Mouse (Mus musculus): ENCODE results near the gene Sdc3.

Sdc3 gene

DNA sequence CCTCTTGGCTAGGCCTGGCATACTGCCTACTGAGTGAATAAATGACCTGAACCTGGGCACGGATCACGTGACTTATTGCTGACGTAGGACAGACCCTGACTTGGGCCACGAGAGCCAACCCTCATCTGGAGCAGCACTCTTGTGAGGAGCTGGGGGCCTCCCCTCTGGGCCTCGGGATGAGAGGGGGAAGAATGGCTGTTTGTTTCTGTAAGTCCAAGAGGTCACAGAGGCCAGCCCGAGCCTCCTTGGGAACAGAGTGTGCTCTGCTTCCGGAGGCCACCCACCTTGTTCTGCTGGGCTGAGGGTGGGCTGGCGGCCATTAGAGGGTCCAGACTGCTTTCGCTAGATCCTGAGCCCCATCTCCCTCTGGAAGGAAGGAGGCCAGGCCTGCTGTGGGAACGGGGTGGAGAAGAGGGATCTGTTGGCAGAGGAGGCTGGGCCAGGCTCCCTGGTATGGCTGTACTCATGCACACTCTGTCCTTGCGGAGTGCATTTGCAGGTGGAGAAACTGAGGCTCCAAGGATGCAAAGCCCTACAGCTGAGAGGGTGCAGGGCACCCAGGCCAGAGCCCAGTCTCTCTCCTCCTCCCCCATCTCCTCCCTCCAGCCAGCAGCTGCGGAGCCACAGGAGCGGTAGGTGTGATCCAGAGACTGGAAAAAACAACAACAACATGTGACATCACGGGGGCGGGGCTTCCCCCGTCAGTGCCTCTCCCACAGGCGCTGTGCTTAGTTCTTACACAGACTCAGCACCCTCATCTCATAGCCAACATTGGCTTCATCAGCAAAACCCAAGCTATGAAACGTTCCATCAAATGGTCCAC, 36.7 kb downstream of the Sdc3 start:
- peak; percentile 31 to 57 for DNase-seq

DNA sequence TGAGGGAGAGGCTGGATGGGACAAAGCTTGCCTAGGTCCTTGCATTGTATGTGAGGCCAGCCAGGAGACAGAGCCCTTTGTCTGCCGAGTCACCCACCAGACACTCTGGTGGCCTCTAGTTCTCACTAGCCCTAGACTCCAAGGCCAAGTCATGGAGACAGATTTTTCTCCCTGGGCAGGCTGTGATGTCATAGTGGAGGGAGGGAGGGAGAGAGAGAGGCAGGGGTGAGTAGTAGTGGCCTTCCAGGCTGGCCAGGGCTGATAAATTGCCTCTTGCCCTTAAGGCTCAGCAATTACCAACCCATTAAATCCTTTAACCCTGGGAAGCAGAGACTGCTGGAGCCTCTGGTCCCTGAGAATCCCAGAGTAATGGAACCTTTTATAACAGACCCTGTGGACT, 41.8 kb downstream of the Sdc3 start:
- DNase-seq, result no peak

DNA sequence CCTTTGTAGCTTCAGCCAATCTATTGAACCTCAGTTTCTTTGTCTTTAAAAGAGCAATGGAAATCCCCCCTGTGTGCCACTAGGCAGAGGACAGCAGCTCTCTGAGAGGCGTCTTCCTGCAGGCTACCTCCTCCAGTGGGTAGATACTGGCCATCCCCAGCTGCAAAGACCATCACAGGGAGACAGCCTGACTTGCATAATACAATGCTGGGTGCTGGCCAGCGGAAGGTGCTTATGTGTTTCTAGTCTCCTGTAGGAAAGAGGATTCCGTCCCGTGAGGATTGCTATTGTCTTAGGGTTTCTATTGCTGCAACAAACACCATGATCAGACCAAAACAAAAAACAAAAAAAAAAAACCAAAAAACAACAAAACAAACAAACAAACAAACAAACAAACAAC, 43.2 kb downstream of the Sdc3 start:
- no peak for DNase-seq

DNA sequence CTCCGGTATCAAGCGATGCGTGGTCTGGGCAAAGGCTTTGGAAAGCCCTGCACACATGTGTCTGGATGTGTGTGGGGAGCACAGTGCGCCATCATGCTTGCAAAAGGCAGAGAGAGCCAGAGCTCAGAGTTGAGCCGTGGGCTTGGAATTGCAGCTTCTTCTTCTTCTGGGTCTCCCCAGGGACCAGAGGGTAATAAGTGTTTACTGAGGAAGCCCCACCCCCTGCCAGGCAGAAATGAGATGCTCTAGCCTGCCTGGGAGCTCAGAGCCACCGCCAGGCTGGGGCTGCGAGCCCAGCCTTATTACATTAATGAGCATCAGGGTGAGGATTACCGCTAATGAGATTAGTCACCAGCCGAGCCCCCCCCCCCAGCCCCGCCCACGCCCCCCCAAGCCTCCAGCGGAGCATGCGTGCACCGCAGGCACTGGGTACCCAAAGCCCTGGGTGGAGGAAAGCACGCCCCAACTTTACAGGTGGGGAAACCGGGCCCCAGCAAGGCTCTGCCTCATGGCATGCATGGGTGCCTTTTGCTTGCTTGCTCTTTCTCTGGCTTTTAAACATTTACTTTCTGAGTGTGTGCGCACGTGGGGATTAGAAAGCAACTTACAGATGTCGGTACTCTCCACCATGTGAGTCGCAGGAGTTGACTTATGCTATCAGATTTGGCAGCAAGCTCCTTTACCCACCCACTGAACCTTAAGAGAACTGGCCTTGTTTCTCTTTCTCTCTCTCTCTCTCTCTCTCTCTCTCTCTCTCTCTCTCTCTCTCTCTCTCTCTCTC, 44.1 kb downstream of the Sdc3 start:
- DNase-seq, result peak in 1 of 2 experiments; percentile 35

DNA sequence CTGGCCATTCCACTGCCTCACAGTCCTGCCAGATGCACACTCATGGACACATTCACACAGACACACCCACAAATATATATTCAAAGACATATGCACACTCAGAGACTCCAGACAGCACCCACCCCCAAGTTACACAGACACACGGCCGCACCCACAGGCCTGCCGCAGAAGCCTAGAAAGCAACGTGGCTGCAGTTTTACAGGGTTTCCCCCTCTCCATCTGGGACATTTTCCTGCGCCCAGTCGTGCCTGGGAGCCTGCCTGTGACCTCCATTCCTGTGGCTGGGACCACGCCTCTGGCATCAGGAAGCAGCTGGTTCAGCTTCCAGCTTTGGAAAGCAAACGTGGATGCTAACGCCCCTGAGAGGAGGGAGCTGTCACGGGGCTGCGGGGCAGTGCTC, 46.2 kb downstream of the Sdc3 start:
- peak; percentile 42 to 56 for DNase-seq

DNA sequence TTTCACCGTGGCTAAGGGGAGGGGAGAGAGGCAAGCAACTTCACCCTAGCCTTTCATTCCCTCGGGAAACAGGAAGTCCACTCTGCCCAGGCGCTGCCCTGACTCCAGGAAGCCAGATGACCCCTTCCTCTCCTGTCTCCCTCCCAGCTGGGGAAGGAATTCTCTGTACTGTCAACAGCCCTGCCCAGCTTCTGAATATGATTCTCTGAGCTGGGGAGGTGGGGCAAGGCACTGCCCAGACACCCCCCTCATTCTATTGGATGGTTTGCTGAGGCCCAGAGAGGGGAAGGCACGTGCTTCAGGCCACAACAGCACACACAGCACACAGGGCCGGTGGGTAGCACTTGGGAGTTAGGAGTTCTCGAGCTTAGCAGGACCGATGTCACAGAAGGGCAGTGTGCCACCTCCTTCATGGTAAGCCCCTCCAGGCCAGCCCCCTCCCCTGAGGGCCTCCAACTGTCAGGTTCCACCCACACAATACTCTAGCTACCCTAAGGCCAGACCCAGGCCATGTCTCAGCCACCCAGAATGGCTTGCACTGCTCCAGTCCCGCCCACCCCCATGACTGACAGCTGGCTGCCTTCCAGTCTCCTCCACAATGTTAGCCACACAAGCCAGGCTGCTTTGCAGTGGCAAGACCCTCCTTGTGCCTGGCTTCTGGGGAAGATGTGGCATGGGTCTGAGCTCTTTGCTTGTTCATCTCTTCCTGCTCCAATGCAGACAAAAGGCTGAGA, 48.9 kb downstream of the Sdc3 start:
- DNase-seq, result peak; percentile 62 to 80

DNA sequence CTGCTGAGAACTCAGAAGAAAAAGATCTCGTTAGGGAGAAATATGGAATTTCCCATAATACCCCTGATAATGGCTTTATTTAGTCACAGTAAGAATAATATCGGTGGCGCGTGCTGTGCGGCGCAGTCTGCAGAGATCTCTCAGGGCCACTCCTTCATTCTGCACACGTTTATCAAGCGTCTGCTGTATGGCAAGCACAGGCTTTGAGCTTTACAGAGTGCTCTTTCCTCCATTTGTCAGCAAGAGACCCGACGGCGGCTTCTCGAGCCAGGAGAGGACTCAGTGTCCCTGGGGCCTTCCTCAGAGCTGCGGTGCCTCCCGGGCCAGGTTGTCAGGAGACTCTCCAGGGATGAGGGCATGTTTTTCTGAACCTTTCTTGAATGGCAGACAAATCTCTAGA, 56.5 kb downstream of the Sdc3 start:
- no peak for DNase-seq

DNA sequence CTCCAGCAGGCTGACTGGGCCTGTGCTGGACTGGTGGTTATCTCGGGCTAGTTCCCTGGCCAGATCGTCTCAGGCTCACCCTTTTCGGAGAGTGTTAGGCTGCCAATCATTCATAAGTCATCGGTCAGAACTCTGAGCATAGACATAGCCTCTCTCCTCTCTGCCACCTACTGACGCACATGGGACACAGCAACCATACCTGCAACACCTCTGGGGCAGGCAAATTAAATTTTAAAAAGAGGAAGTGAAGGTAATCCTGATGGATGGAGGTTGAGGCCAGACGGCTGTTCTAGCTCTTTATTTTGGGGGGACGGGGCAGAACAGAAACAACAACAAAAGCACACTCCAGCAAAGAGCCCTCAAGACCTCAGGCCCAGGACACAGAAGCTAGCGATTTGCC, 65.3 kb downstream of the Sdc3 start:
- DNase-seq, result no peak

DNA sequence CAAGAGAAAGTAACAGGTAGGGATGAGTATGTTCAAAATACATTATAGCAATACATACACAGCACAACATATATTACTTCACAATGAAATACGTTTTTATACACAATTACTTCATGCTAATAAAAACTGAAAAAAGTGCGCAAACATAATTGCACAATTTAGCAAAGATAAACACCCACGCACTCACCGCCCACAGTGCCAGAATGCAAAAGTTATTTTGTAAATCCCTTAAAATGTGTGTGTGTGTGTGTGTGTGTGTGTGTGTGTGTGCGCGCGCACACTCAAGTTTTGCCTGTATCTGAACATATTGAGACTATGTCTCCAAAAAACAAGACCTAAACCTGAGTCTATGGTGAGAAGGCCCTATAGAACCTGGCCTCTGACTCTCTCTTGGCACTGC, 66.5 kb downstream of the Sdc3 start:
- no peak for DNase-seq

DNA sequence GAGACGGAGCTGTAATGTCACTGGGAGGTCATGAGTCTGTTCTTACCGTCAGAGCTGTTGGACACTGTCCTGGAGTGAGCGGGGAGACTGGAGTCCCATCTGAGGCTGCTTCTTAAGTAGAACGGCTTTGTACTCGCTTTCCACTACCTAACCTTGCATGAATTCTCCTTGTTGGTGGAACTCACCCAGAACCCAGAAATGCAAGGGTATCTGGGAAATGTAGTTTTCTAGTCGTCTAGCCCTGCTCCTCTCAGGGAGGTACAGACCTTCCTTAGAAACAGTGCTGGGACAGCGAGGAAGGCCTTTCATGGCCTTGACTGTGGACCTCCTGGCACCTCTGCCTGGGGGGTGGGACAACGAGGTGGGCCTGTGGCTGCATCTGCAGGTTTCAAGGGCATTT, 67.1 kb downstream of the Sdc3 start:
- DNase-seq, result no peak

DNA sequence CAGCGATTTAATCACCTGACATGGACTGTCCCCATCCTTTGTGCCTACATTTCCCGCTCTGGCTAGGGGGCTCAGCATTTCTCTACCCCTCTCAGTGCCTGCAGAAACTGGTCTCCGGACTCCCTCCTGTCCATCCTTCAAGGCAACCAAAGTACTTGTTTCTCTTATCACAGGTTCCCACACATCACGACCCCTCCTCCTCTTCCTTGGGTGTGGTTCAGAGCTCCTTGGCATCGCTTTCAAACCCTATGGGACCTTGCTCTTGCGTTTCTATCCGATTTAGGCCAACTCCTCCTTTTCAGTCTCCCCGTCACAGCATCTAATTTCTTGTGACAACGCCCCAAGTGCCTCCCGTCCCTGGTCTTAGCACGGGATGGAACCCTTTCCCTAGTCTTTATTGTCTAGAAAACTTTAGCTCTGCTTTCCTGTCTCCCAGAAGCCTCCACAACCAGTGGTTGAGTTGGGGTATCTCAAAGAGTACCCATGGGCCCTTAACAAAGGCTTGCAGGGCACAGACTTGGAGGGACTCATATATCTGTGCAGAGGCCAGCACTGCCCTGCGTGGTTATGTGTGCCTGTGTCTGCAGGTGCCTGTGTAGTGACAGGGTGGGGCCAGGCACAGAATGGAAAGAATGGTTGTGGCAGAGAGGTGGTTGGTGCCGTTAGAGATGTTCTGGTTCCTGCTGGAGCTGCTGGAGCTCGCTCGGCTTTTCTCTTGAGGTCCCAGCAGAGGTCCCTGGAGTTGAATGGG, 68.7 kb downstream of the Sdc3 start:
- DNase-seq, result no peak

DNA sequence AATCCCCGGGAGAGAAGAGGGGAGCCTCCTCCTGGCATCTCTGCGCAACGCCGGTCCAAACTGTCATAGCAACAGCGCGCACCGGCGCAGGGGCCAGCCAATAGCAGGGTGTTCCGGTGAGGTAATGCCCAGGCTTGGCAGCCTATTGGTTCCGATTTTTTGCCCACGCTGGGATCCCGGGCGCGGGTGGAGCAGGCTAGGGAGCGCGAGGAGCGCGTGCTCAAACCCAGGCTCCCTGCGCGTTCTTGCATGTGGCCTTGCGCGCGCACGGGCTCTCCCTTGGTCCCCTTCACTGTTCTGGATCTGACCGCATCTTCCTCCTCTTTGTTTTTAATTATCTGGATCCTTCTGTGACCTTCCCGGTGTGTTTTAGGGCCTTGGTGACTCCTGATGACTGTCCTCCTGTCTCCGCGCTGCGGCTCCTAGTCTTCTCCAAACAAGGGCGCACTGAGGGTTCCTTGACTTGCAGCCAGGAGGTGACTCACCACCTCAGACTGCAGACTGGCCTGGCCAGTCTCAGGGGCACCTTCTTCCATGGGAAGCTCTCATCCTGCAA, 69.4 kb downstream of the Sdc3 start:
- peak; percentile 65 to 77 for DNase-seq

DNA sequence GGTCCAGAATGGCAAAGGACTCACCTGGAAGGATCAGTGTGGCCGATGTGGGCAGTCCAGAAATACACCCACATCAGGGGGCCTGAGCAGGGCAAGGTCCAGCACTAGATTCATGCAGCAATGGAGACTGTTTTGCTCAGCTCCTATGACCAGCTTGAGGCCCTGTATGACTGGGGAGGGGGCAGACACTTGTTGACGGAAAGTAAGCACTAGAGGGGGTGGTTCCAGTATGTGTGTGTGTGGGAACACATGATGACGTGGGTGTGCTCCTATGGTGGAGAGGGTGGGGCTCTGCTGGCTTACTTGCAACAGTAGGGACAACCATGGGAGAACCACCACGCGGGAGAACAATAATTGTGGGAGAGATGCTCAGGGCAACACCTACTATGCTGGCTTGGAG, 70.2 kb downstream of the Sdc3 start:
- no peak for DNase-seq

DNA sequence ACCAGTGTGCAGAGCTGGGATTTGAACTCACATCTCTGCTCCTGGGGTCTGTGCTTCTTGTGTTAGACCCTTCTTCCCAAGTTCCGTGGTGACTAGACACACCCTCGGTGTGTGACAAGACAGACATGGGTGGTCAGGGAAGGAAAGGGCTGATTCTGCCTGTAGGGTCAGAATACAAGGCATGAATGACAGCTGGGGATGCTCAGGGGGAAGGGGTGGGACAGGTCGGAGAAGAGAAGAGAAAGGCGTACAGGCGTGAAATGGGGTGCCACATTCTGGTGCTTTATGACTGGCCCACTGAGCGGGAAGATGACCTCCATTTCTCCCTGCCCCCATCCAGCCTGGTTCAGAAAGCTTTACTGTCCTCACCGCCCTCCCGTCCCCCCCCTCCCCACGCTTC, 73.1 kb downstream of the Sdc3 start:
- no peak for DNase-seq

DNA sequence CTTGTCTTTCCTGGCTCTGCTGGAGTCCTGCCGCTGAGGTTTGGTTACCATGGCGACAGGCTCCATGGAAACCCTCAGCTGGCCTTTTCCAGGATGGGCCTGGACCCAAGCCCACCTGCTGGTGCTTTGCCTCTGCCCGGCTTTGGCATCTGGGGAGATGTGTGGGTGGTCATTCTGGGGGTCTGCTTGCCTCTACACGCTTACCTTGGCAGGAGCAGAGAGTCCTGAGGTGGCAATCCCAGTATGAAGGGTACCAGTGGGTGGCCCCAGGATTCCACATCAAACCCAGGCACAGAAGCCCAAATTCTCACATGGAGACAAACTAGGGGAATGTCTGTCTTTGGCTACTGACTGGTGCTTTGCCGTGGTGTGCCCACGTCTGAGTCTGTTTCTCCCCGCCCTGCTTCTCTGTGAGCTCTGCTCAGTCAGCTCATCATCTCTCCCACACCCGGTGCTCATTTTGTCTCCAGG, 73.6 kb downstream of the Sdc3 start:
- no peak for DNase-seq

DNA sequence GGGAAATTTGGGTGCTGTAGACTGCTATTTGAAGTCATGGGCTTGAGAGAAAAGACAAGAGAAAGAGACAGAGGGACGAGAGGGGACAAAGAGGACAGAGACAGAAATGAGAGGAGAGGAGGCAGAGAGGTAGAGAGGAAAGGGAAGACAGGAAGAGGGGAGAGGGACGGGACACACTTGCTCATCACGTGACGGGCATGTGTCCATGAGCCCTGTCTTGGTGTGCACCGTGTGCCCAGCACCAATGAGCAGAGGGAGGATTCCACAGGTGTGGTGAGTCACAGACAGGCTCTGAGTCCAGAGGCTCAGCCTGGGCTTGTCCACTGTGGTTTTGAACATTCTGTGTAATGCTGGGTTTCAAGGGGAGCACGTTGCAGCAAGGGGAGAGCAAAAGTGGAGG, 75.6 kb downstream of the Sdc3 start:
- DNase-seq, result no peak

DNA sequence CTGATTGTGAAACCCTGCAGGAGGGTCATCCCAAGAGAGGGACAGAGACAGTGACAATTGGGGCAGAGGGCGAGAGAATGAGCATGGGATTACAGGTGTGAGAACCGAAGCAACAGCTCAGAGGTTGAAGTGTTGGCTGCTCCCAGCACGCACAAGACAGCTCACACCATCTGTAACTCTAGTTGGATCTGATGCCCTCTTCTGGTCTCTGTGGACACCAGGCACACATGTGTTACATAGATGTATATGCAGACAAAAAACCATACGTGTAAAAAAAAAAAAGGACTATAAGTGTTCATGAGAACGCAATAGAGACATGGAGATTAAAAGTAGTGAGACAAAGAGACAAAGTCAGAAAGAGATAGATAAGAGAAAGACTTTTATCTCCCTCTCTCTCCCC, 76.5 kb downstream of the Sdc3 start:
- DNase-seq, result no peak

DNA sequence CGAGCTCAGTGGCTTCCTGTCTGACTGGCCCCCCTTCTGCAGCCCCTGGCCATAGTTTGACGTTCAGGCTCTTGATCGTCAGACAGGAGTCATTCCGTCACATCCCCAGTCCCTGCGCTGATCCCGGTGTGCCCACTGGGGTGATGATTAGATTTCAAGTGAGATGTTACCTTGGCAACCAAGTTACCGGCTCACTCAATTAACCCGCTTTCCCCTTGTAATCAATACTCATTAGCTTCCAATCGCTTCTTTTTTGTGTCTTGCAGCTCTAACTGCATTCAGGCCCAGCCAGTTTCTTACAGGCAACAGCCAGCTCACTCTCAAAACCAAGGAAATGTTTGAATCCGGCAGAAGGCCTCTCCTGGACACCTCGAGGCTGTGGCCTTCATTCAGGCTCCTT, 80.1 kb downstream of the Sdc3 start:
- DNase-seq, result no peak

DNA sequence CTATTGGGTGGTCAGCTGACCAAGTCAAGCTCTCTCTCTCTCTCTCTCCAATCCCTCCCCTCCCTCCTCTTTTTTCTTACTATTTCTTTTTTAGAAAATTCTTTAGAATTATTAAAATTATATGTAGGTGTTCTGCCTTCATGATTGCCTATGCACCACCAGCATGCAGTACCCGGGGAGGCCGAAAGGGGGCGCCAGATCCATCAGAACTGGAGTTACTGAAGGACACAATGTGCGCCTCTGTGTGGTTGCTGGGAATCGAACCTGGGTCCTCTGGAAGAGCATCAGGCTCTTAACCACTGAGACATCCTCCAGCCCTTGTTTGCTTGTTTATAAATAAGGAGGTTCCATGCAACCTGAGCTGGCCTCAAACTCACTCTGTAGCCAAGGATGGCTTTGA, 81.1 kb downstream of the Sdc3 start:
- no peak for DNase-seq

DNA sequence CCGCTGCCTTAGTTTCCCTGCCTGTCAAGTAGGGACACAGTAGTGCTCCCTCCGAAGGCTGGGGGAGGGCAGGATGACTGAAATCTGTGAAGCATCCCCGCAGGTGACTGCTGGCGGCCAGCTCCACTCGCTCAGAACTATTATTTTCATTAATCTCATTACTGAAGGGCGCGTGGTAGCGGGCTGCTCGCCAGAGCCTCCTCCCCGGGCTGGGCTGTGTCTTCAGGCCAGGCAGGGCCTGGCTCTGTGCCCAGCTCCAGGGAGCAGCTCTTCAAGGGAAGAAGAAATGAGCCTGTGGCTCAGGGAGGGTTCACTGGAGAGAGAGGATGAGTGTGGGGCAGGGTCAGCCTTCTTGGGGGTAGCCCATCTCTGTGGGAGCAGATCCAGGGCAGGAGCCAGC, 82.3 kb downstream of the Sdc3 start:
- DNase-seq, result peak; percentile 74 to 88

Measured in lung, postnatal 4 days (tissue).